Mouse (Mus musculus): Measurements from ENCODE around the gene Akt3. TPM values are rescaled to one million over a fixed set of nuclear protein-coding genes. Genes with fewer than 3 reads are reported as not detected.

Akt3 gene
- polyA plus RNA-seq (2015; fragmentation: Nextera tagmentation; extraction: Ambion mirVana) = 0.37 and 0.47 TPM in 2 replicates

DNA sequence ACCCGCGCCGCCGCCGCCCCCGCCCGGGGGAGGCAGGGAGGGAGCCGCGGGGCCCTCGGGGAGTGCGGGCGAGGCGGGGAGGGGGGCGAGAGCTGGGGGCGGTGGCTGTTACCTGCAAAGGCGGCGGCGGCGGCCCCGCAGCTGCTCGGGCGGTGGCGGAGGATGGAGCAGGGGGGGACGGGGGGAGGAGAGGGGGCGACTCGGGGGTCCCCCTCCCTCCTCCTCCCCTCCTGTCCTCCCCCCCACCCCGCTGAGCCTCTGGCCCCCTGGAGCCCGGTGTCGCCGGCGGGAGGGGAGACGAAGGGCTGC, at the start of gene Akt3:
Gene Akt3, minus strand, starts transcription at position 170 of the 309 bp plus-strand sequence.
- Histone ChIP-seq H3K4me2 (ENCODE audit: low read depth, low read length) (peak within 1 kb of the TSS; percentile 98), H3K9ac (ENCODE audit: low read depth, low read length) (peak within 1 kb of the TSS; percentile 73), H3K27ac (ENCODE audit: low read length) (peak within 1 kb of the TSS; percentile 72), H3K27me3 (ENCODE audit: control insufficient read depth, insufficient read depth, low read depth, low read length) (peaks cover 17% of the 10 kb centered on the region), H3K9me3 (replicated peaks; ENCODE audit: control insufficient read depth, low read length) (no peaks in the 10 kb centered on the region), H3K4me3 (ENCODE audit: low read depth, low read length) (peak within 1 kb of the TSS; percentile 73), H3K36me3 (ENCODE audit: control insufficient read depth, insufficient read depth) (no peaks in the 10 kb centered on the region), H3K4me1 (ENCODE audit: control insufficient read depth, low read depth, low read length) (peaks cover 5% of the 10 kb centered on the region)
- ATAC-seq (ENCODE audit: low read depth) = peak; percentile 9
- no CpG with 5 or more reads among the region's 32 CpGs for whole genome bisulfite sequencing (ENCODE audit: insufficient replicate concordance)

DNA sequence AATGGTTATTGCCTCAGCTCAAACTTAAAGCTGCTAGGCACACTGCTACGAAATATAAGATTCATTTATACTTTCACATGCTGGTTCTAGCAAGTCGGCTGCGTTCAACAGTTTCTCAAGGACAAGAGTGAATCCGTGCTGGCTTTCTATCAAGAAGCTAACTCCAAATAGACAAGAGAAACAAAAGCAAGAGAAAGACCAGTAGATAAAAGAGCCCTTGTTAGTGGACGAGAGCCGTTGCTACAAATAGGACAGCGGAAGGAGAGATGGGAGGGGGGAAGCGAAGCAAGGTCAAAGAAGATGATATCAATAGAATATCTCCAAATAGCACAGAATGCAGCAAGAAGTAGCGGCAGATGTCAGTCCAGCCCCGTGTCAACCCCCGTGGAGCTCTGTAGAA, 49.5 kb upstream of the Akt3 start:
- WGBS (ENCODE audit: insufficient replicate concordance) = 71% methylated on average over 11 of the region's 11 CpGs
- H3K27me3 ChIP-seq (ENCODE audit: control insufficient read depth, insufficient read depth, low read depth, low read length) = no peaks in the 10 kb centered on the region
- H3K9me3 ChIP-seq (replicated peaks; ENCODE audit: control insufficient read depth, low read length) = no peaks in the 10 kb centered on the region
- no peaks in the 10 kb centered on the region for H3K4me1 ChIP-seq (ENCODE audit: control insufficient read depth, low read depth, low read length)
- no peak for ATAC-seq (ENCODE audit: low read depth)
- H3K9ac ChIP-seq (ENCODE audit: low read depth, low read length) = no peak overlapping the region
- H3K27ac ChIP-seq (ENCODE audit: low read length) = no peak overlapping the region
- H3K4me2 ChIP-seq (ENCODE audit: low read depth, low read length) = no peak overlapping the region
- no peaks in the 10 kb centered on the region for H3K36me3 ChIP-seq (ENCODE audit: control insufficient read depth, insufficient read depth)
- no peak overlapping the region for H3K4me3 ChIP-seq (ENCODE audit: low read depth, low read length)

DNA sequence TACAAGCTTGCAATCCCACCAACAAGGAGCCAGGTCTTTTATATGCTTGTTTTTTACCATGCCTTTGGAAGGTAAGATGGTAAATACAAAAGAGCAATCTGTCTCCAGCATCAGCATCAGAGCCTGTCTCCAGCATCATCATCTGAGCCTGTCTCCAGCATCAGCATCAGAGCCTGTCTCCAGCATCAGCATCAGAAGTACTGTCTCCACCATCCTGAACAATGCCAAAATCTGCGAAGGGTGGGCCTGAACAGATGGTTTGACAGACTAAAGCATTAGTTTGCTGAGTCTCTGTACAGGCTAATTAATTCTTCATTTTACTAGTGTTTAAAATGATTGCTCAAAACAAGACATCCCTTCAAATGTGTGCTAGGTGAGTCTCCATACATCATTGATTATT, 40.2 kb upstream of the Akt3 start:
- H3K4me2 ChIP-seq (ENCODE audit: low read depth, low read length) = no peak overlapping the region
- H3K4me1 ChIP-seq (ENCODE audit: control insufficient read depth, low read depth, low read length) = no peaks in the 10 kb centered on the region
- H3K4me3 ChIP-seq (ENCODE audit: low read depth, low read length) = no peak overlapping the region
- no peaks in the 10 kb centered on the region for H3K9me3 ChIP-seq (replicated peaks; ENCODE audit: control insufficient read depth, low read length)
- no peak overlapping the region for H3K27ac ChIP-seq (ENCODE audit: low read length)
- no peaks in the 10 kb centered on the region for H3K36me3 ChIP-seq (ENCODE audit: control insufficient read depth, insufficient read depth)
- H3K9ac ChIP-seq (ENCODE audit: low read depth, low read length) = no peak overlapping the region
- no peaks in the 10 kb centered on the region for H3K27me3 ChIP-seq (ENCODE audit: control insufficient read depth, insufficient read depth, low read depth, low read length)
- 71% methylated on average over 1 of the region's 1 CpGs for WGBS (ENCODE audit: insufficient replicate concordance)
- no peak for ATAC-seq (ENCODE audit: low read depth)

DNA sequence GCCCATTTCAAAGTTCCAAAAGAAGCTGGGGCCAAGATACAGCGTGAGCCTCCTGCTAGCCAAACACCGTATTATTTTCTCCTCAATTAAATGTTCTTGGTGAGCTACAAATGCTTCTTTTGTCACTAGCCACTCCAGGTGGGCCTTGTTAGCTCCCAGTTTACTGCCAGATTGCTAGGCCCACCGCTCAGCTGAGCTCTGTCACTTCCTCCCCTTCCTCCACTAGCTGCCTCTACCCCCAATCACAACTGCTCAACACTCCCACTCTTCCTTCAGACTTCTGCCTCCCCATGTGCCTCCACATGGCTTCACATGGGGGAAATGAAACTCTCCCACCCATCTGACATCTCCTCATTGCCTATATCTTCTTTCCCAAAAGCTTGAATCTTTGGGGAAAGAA, 28.8 kb upstream of the Akt3 start:
- H3K9me3 ChIP-seq (replicated peaks; ENCODE audit: control insufficient read depth, low read length) = no peaks in the 10 kb centered on the region
- H3K4me1 ChIP-seq (ENCODE audit: control insufficient read depth, low read depth, low read length) = no peaks in the 10 kb centered on the region
- no peaks in the 10 kb centered on the region for H3K27me3 ChIP-seq (ENCODE audit: control insufficient read depth, insufficient read depth, low read depth, low read length)
- no peak for ATAC-seq (ENCODE audit: low read depth)
- no peak overlapping the region for H3K4me2 ChIP-seq (ENCODE audit: low read depth, low read length)
- H3K27ac ChIP-seq (ENCODE audit: low read length) = no peak overlapping the region
- H3K36me3 ChIP-seq (ENCODE audit: control insufficient read depth, insufficient read depth) = no peaks in the 10 kb centered on the region
- WGBS (ENCODE audit: insufficient replicate concordance) = 40% methylated on average over 3 of the region's 3 CpGs
- H3K4me3 ChIP-seq (ENCODE audit: low read depth, low read length) = no peak overlapping the region
- no peak overlapping the region for H3K9ac ChIP-seq (ENCODE audit: low read depth, low read length)

DNA sequence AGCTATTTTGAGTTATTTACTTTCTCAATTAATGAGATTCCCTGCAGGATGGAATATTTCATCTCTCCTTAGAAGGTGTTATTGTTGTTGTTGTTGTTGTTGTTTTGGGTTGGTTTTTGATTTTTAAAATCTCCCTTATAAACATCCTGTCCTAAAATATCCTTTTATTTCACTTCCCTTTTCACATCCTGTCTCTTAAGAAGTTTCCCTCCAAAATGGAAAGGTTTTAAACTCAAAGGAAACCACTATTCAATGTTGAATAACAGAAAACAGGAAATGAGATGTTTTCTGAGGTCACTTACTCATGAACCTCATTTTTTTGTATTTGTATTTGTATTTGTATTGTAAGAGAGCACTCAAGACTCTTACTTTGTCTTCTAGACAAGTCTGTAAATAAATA, 23.9 kb upstream of the Akt3 start:
- Histone ChIP-seq H3K36me3 (ENCODE audit: control insufficient read depth, insufficient read depth) (no peaks in the 10 kb centered on the region), H3K4me3 (ENCODE audit: low read depth, low read length) (no peak overlapping the region), H3K27me3 (ENCODE audit: control insufficient read depth, insufficient read depth, low read depth, low read length) (no peaks in the 10 kb centered on the region), H3K4me1 (ENCODE audit: control insufficient read depth, low read depth, low read length) (no peaks in the 10 kb centered on the region), H3K27ac (ENCODE audit: low read length) (no peak overlapping the region), H3K9ac (ENCODE audit: low read depth, low read length) (no peak overlapping the region), H3K4me2 (ENCODE audit: low read depth, low read length) (no peak overlapping the region), H3K9me3 (replicated peaks; ENCODE audit: control insufficient read depth, low read length) (no peaks in the 10 kb centered on the region)
- ATAC-seq (ENCODE audit: low read depth) = no peak

DNA sequence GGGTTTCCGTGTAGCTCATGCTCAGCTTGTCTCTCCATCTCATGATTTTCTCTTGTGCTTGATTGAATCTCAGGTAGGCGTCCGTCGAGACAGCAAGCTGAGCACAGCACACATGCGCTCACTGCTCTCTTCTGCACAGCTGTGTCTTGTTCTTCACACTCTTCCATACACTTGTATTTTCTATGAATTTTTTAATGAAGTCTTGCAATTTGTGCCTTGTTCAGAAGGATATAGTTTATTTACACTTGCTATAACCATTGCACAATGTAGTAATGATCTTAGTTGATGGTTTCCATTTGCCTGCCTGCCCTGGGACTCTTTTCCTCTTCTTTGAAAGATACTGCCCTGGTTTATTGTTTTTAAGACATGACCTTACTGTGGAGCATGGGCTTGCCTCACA, 19.4 kb upstream of the Akt3 start:
- Histone ChIP-seq H3K4me2 (ENCODE audit: low read depth, low read length) (no peak overlapping the region), H3K9me3 (replicated peaks; ENCODE audit: control insufficient read depth, low read length) (no peaks in the 10 kb centered on the region), H3K9ac (ENCODE audit: low read depth, low read length) (no peak overlapping the region), H3K36me3 (ENCODE audit: control insufficient read depth, insufficient read depth) (no peaks in the 10 kb centered on the region), H3K4me3 (ENCODE audit: low read depth, low read length) (no peak overlapping the region), H3K27ac (ENCODE audit: low read length) (no peak overlapping the region), H3K27me3 (ENCODE audit: control insufficient read depth, insufficient read depth, low read depth, low read length) (no peaks in the 10 kb centered on the region), H3K4me1 (ENCODE audit: control insufficient read depth, low read depth, low read length) (no peaks in the 10 kb centered on the region)
- ATAC-seq (ENCODE audit: low read depth) = no peak
- 70% methylated on average over 5 of the region's 5 CpGs for WGBS (ENCODE audit: insufficient replicate concordance)

DNA sequence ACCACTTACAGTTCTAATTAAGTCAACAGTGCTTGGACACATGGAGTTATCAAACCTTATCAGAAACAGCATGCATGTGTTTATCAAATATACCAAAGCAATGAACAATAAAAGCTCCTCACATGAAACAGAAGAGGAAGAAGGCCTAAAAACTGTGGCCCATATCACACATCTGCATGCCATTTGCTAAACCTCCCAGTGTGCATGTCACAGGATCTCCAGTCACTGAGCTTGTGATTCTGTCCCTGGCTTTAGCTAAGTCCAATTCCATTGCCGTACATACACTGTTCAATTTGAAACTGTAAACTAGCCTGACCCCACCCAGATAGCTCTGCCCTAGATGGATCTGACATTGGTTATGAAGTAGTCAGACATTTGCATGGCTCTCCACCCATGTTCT, 9.6 kb upstream of the Akt3 start:
- Histone ChIP-seq H3K27me3 (ENCODE audit: control insufficient read depth, insufficient read depth, low read depth, low read length) (no peaks in the 10 kb centered on the region), H3K4me2 (ENCODE audit: low read depth, low read length) (no peak overlapping the region), H3K27ac (ENCODE audit: low read length) (no peak overlapping the region), H3K4me3 (ENCODE audit: low read depth, low read length) (no peak overlapping the region), H3K9me3 (replicated peaks; ENCODE audit: control insufficient read depth, low read length) (no peaks in the 10 kb centered on the region), H3K4me1 (ENCODE audit: control insufficient read depth, low read depth, low read length) (peaks cover 2% of the 10 kb centered on the region; the same call in 1 of the 2 replicates), H3K36me3 (ENCODE audit: control insufficient read depth, insufficient read depth) (no peaks in the 10 kb centered on the region), H3K9ac (ENCODE audit: low read depth, low read length) (no peak overlapping the region)
- peak; percentile 74 for ATAC-seq (ENCODE audit: low read depth)
- 27% methylated on average over 1 of the region's 1 CpGs for WGBS (ENCODE audit: insufficient replicate concordance)

DNA sequence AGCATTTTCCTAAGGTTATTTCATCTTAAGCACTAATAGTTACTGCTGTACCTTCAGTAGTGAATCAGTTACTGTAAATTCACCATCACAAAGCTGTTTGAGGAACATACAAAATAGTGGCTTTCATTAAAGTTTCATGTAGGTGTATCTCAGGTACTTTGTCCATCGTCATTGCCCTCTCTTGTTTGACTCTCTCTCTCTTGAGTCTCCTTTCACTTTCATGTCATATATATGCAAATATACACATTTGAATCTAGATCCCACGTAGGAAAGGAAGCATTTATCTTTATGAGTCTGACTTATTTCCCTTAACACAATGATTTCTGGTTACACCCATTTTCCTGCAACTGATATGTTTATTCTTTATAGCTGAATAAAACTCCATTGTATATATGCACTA, 4.9 kb upstream of the Akt3 start:
- Histone ChIP-seq H3K27ac (ENCODE audit: low read length) (no peak overlapping the region), H3K4me3 (ENCODE audit: low read depth, low read length) (no peak overlapping the region), H3K4me1 (ENCODE audit: control insufficient read depth, low read depth, low read length) (peaks cover 7% of the 10 kb centered on the region), H3K4me2 (ENCODE audit: low read depth, low read length) (no peak overlapping the region), H3K9ac (ENCODE audit: low read depth, low read length) (no peak overlapping the region), H3K9me3 (replicated peaks; ENCODE audit: control insufficient read depth, low read length) (no peaks in the 10 kb centered on the region), H3K36me3 (ENCODE audit: control insufficient read depth, insufficient read depth) (no peaks in the 10 kb centered on the region), H3K27me3 (ENCODE audit: control insufficient read depth, insufficient read depth, low read depth, low read length) (peaks cover 6% of the 10 kb centered on the region)
- WGBS (ENCODE audit: insufficient replicate concordance) = 46% methylated on average over 2 of the region's 2 CpGs
- no peak for ATAC-seq (ENCODE audit: low read depth)

DNA sequence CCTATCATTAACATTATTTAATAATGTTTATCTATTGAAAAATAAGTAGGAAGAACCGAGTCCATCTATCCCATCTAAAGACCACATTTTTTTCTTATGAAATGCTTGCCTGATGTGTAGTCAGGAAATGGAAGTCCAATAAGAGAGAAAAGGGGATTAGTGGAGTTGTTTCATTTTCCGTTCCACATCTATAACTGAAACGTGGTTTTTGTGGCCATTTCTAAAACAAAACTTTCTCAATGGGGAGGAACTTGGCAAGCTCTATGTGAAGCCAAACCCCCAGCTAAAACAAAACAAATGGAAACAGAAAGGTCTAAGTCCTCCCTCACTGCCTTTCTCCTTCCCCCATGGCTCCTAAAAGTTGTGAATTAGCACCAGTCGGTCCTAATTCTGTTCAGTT, 2.8 kb upstream of the Akt3 start:
- Histone ChIP-seq H3K9me3 (replicated peaks; ENCODE audit: control insufficient read depth, low read length) (no peaks in the 10 kb centered on the region), H3K27ac (ENCODE audit: low read length) (no peak overlapping the region), H3K4me1 (ENCODE audit: control insufficient read depth, low read depth, low read length) (peaks cover 5% of the 10 kb centered on the region), H3K4me2 (ENCODE audit: low read depth, low read length) (no peak overlapping the region), H3K9ac (ENCODE audit: low read depth, low read length) (no peak overlapping the region), H3K27me3 (ENCODE audit: control insufficient read depth, insufficient read depth, low read depth, low read length) (peaks cover 17% of the 10 kb centered on the region), H3K4me3 (ENCODE audit: low read depth, low read length) (no peak overlapping the region), H3K36me3 (ENCODE audit: control insufficient read depth, insufficient read depth) (no peaks in the 10 kb centered on the region)
- ATAC-seq (ENCODE audit: low read depth) = no peak
- 40% methylated on average over 4 of the region's 4 CpGs for WGBS (ENCODE audit: insufficient replicate concordance)
